Mouse (Mus musculus) gastrocnemius, postnatal 25 days (tissue): Measurements from ENCODE around the gene Ttl. TPM values are rescaled to one million over a fixed set of nuclear protein-coding genes. Genes with fewer than 3 reads are reported as not detected.

ENCODE experiments used
- DNase-seq: peaks from one replicate; pipeline ENCODE4 v3.0.0; 2022
- long read RNA-seq, 2 experiments: library from polyadenylated mRNA; stranded (forward); transcript quantifications; one replicate each; pipeline ENCODE4 v2.0.0; 2021
- total RNA-seq, 2 experiments: library from RNA; stranded (reverse); gene quantifications; 1 replicate in 1 of 2; 2 replicates in 1 of 2; pipeline ENCODE4 v1.2.3; 2021

Ttl gene
- 1 to 10 TPM; 6.0 to 6.3 TPM for total RNA-seq
- long read RNA-seq, experiment 1, full-length matches to known transcripts: 9 of 14 reads
- long read RNA-seq, experiment 1, partial matches to known transcripts: 0 of 14 reads
- long read RNA-seq, experiment 1, other reads (novel, unspliced or antisense): 5 of 14 reads
- long read RNA-seq, experiment 2, full-length matches to known transcripts: 5 of 8 reads
- long read RNA-seq, experiment 2, partial matches to known transcripts: 0 of 8 reads
- long read RNA-seq, experiment 2, other reads (novel, unspliced or antisense): 3 of 8 reads

- peak; percentile 78 for DNase-seq
Observed at GRCm38 (mm10) chr2:129065437-129066282, at the start of gene Ttl. TSS of gene Ttl (plus strand) at chr2:129065942.

- no peak for DNase-seq
Observed at GRCm38 (mm10) chr2:129020106-129020505, 45.6 kb upstream of the Ttl start.

- no peak for DNase-seq
Observed at GRCm38 (mm10) chr2:129024820-129025219, 40.9 kb upstream of the Ttl start.

GRCm38 (mm10) chr2:129035381-129035780 lies 30.4 kb upstream of the Ttl start:
- DNase-seq: no peak

GRCm38 (mm10) chr2:129038426-129038936 lies 27.3 kb upstream of the Ttl start:
- no peak for DNase-seq

- no peak for DNase-seq
Observed at GRCm38 (mm10) chr2:129038937-129039631, 26.7 kb upstream of the Ttl start.

- no peak for DNase-seq
Observed at GRCm38 (mm10) chr2:129040567-129040966, 25.2 kb upstream of the Ttl start.

- no peak for DNase-seq
Observed at GRCm38 (mm10) chr2:129046172-129046845, 19.4 kb upstream of the Ttl start.

- no peak for DNase-seq
Observed at GRCm38 (mm10) chr2:129046846-129047196, 18.9 kb upstream of the Ttl start.

- no peak for DNase-seq
Observed at GRCm38 (mm10) chr2:129047811-129048210, 17.9 kb upstream of the Ttl start, which contains the start of gene Vinac1. TSS of gene Vinac1 (minus strand) at chr2:129048172.

- DNase-seq: no peak
Observed at GRCm38 (mm10) chr2:129052451-129052983, 13.2 kb upstream of the Ttl start.

GRCm38 (mm10) chr2:129055741-129056140 lies 10.0 kb upstream of the Ttl start:
- no peak for DNase-seq

- no peak for DNase-seq
Observed at GRCm38 (mm10) chr2:129056597-129056996, 9.1 kb upstream of the Ttl start.

GRCm38 (mm10) chr2:129057256-129057655 lies 8.5 kb upstream of the Ttl start:
- no peak for DNase-seq

- no peak for DNase-seq
Observed at GRCm38 (mm10) chr2:129057920-129058361, 7.8 kb upstream of the Ttl start.

GRCm38 (mm10) chr2:129061456-129062059 lies 4.2 kb upstream of the Ttl start:
- no peak for DNase-seq

- peak; percentile 28 for DNase-seq
Observed at GRCm38 (mm10) chr2:129066326-129066725, 584 bp downstream of the Ttl start.

- no peak for DNase-seq
Observed at GRCm38 (mm10) chr2:129070296-129070695, 4.6 kb downstream of the Ttl start.

GRCm38 (mm10) chr2:129078313-129078712 lies 12.6 kb downstream of the Ttl start:
- no peak for DNase-seq

GRCm38 (mm10) chr2:129079194-129079593 lies 13.5 kb downstream of the Ttl start:
- no peak for DNase-seq

- DNase-seq: no peak
Observed at GRCm38 (mm10) chr2:129081097-129081496, 15.4 kb downstream of the Ttl start.
